Mouse (Mus musculus): ENCODE results near the gene Fbln5. TPM values are rescaled to one million over a fixed set of nuclear protein-coding genes. Genes with fewer than 3 reads are reported as not detected.

Fbln5 gene
- 2.5 and 2.6 TPM in 2 replicates for polyA plus RNA-seq (2012; rRNA removed)

DNA sequence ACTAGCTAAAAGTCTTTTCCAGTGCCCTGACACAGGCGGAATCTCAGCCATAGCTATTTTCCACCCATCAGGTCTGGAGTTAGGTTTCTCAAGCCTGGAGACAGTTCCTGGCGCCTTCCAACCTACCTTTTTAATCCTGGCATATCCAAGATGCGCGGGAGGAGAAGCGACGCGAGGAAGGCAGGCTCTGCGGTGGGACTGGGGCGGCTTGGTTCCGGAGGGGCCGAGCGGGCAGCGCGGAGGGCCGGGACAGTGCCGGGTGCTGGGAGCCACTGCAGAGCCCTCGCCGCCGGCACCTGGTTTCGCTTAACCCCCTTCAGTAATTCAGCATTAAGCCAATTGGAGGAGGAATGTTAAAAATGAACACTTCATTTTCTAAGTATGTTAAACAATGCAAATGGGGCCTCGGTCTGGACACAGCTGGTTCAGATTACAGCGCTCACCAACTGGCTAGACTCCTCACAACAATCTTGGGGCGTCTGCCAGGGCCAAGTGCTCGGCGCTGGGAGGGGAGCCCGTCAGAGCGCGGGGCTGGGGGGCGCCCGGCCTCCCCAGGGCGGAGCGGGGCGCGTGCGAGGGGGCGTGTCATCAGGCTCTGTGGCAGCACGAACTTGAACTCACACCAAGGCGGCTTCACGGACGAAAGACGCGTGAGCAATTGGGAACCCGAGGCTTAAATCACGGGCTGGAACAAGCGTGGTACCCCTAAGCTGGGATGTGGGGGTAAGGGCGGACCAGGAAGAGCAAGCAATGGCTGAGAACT is at the start of gene Fbln5:
Gene Fbln5 (minus strand): TSS at position 448 of the 763 bp plus-strand sequence.

DNA sequence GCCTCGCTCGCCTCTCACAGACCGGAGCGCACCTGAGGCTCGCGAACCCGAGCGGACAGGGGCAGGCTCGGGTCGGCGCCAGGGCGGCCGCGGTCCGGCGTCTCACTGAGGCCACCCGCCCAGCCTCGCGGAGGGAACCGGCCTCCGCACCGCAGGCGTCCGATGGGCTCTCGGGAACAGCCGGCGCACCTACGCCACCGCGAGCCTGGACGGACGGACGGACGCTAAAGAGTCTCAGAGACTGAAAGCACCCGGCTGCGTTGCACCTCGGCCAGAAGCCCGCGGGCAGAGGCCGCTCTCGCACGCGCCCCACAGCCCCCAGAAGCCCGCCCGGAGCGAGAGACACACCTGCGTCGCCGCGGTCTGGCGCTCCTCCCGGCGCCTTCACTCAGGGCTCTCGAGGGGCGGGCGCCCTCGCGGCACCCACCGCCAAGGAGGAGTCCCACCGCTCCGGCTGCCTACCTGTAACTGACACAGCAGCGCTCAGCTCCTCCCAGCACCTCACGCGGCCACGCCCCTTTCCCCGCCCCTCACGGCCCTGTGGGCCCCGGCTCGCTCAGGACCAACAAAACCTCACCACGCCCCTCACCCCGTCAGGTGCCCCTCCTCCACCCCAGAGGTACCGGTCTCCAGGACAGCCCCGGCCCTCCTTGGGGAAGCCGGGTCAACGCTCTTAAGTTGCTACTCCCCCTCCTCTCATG is 100.7 kb downstream of the Fbln5 start, which contains the start of gene Tc2n:
Gene Tc2n (minus strand): TSS at position 470 of the 701 bp plus-strand sequence.

Other genes with a start within 250 kb of the Fbln5 start
- 0.02 and 0.05 TPM in 2 replicates for gene Tc2n, start 100.5 kb downstream of the Fbln5 start, polyA plus RNA-seq (2012; rRNA removed)
- 2.4 and 2.6 TPM in 2 replicates for gene Trip11, start 94.2 kb upstream of the Fbln5 start, polyA plus RNA-seq (2012; rRNA removed)
- 5.8 and 6.8 TPM in 2 replicates for gene Atxn3, start 139.2 kb upstream of the Fbln5 start, polyA plus RNA-seq (2012; rRNA removed)
- 11.3 and 12.3 TPM in 2 replicates for gene Cpsf2, start 156.9 kb upstream of the Fbln5 start, polyA plus RNA-seq (2012; rRNA removed)